Mouse (Mus musculus): ENCODE results near the gene Rinl. TPM values are rescaled to one million over a fixed set of nuclear protein-coding genes. Genes with fewer than 3 reads are reported as not detected.
A peak's percentile ranks its signal among the peaks of the same experiment; 100 is the strongest.

The Rinl gene
- polyA plus RNA-seq, 1 experiment from 2014 or later = 3.3 TPM

- H3K9me3 ChIP-seq (ENCODE audit: control insufficient read depth, low read depth, low read length) = no peaks in the 10 kb centered on the region
- peak overlapping the region; percentile 85; the same call in 1 of the 2 replicates for H3K27ac ChIP-seq (ENCODE audit: low read length)
- H3K4me2 ChIP-seq (replicated peaks; ENCODE audit: low read depth, low read length) = peak overlapping the region; percentile 49; the same call in 1 of the 2 replicates
- no peak for ATAC-seq (ENCODE audit: insufficient number of reproducible peaks, insufficient read depth, low FRiP score, low read depth)
- H3K27me3 ChIP-seq (ENCODE audit: control insufficient read depth, insufficient read depth, low read length) = no peaks in the 10 kb centered on the region
- 98% methylated on average over 7 of the region's 7 CpGs for WGBS
- 0 out of 2 replicates have a peak, but pooled peaks cover 9% of the 10 kb centered on the region for H3K4me1 ChIP-seq (ENCODE audit: control insufficient read depth, insufficient read depth, low read length)
- H3K4me3 ChIP-seq (ENCODE audit: low read depth, low read length) = no peak overlapping the region
- H3K36me3 ChIP-seq (ENCODE audit: control insufficient read depth, insufficient read depth, low read length) = peaks cover 29% of the 10 kb centered on the region
- H3K9ac ChIP-seq (replicated peaks; ENCODE audit: low read depth, low read length) = no peak overlapping the region
Observed at GRCm38 (mm10) chr7:28826402-28826772, 37.6 kb downstream of the Rinl start.

DNA sequence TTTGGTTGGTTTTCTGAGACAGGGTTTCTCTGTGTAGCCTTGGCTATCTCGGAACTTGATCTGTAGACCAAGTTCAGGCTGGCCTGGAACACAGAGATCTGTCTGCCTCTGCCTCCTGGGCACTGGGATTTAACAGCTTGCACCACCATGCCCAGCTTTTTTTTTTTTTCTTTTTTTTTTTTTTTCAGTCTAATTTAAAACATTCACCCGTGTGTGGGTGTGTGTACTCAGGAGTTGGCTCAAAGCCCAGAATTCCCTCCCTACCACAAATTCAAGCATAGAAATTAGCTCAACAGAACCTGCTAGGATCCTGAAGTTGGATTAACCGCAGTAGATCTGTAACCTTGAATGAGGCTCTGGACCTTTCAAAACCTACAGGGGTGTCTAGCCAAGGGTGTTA, 38.6 kb downstream of the Rinl start:
- Histone ChIP-seq H3K4me3 (ENCODE audit: low read depth, low read length) (no peak overlapping the region), H3K4me2 (replicated peaks; ENCODE audit: low read depth, low read length) (no peak overlapping the region), H3K9me3 (ENCODE audit: control insufficient read depth, low read depth, low read length) (no peaks in the 10 kb centered on the region), H3K9ac (replicated peaks; ENCODE audit: low read depth, low read length) (no peak overlapping the region), H3K27ac (ENCODE audit: low read length) (no peak overlapping the region), H3K4me1 (ENCODE audit: control insufficient read depth, insufficient read depth, low read length) (0 out of 2 replicates have a peak, but pooled peaks cover 9% of the 10 kb centered on the region), H3K27me3 (ENCODE audit: control insufficient read depth, insufficient read depth, low read length) (no peaks in the 10 kb centered on the region), H3K36me3 (ENCODE audit: control insufficient read depth, insufficient read depth, low read length) (peaks cover 20% of the 10 kb centered on the region)
- no peak for ATAC-seq (ENCODE audit: insufficient number of reproducible peaks, insufficient read depth, low FRiP score, low read depth)
- 50% methylated on average over 3 of the region's 3 CpGs for WGBS

GRCm38 (mm10) chr7:28829821-28830220, 41.1 kb downstream of the Rinl start:
- H3K4me2 ChIP-seq (replicated peaks; ENCODE audit: low read depth, low read length) = no peak overlapping the region
- no peak for ATAC-seq (ENCODE audit: insufficient number of reproducible peaks, insufficient read depth, low FRiP score, low read depth)
- 91% methylated on average over 8 of the region's 8 CpGs for WGBS
- 0 out of 2 replicates have a peak, but pooled peaks cover 6% of the 10 kb centered on the region for H3K4me1 ChIP-seq (ENCODE audit: control insufficient read depth, insufficient read depth, low read length)
- H3K27me3 ChIP-seq (ENCODE audit: control insufficient read depth, insufficient read depth, low read length) = no peaks in the 10 kb centered on the region
- H3K9ac ChIP-seq (replicated peaks; ENCODE audit: low read depth, low read length) = no peak overlapping the region
- no peak overlapping the region for H3K4me3 ChIP-seq (ENCODE audit: low read depth, low read length)
- H3K27ac ChIP-seq (ENCODE audit: low read length) = no peak overlapping the region
- peaks cover 16% of the 10 kb centered on the region for H3K36me3 ChIP-seq (ENCODE audit: control insufficient read depth, insufficient read depth, low read length)
- H3K9me3 ChIP-seq (ENCODE audit: control insufficient read depth, low read depth, low read length) = no peaks in the 10 kb centered on the region

GRCm38 (mm10) chr7:28830981-28831380, 42.2 kb downstream of the Rinl start:
- Histone ChIP-seq H3K9me3 (ENCODE audit: control insufficient read depth, low read depth, low read length) (no peaks in the 10 kb centered on the region), H3K36me3 (ENCODE audit: control insufficient read depth, insufficient read depth, low read length) (peaks cover 16% of the 10 kb centered on the region), H3K4me3 (ENCODE audit: low read depth, low read length) (no peak overlapping the region), H3K27me3 (ENCODE audit: control insufficient read depth, insufficient read depth, low read length) (no peaks in the 10 kb centered on the region), H3K27ac (ENCODE audit: low read length) (no peak overlapping the region), H3K9ac (replicated peaks; ENCODE audit: low read depth, low read length) (no peak overlapping the region), H3K4me1 (ENCODE audit: control insufficient read depth, insufficient read depth, low read length) (0 out of 2 replicates have a peak, but pooled peaks cover 4% of the 10 kb centered on the region), H3K4me2 (replicated peaks; ENCODE audit: low read depth, low read length) (no peak overlapping the region)
- 83% methylated on average over 5 of the region's 5 CpGs for WGBS
- no peak for ATAC-seq (ENCODE audit: insufficient number of reproducible peaks, insufficient read depth, low FRiP score, low read depth)

GRCm38 (mm10) chr7:28831411-28832125, 42.8 kb downstream of the Rinl start:
- no peak for ATAC-seq (ENCODE audit: insufficient number of reproducible peaks, insufficient read depth, low FRiP score, low read depth)
- no peaks in the 10 kb centered on the region for H3K4me1 ChIP-seq (ENCODE audit: control insufficient read depth, insufficient read depth, low read length)
- H3K27ac ChIP-seq (ENCODE audit: low read length) = no peak overlapping the region
- H3K4me2 ChIP-seq (replicated peaks; ENCODE audit: low read depth, low read length) = no peak overlapping the region
- peaks cover 16% of the 10 kb centered on the region for H3K36me3 ChIP-seq (ENCODE audit: control insufficient read depth, insufficient read depth, low read length)
- no peaks in the 10 kb centered on the region for H3K9me3 ChIP-seq (ENCODE audit: control insufficient read depth, low read depth, low read length)
- 90% methylated on average over 17 of the region's 17 CpGs for WGBS
- H3K4me3 ChIP-seq (ENCODE audit: low read depth, low read length) = no peak overlapping the region
- H3K27me3 ChIP-seq (ENCODE audit: control insufficient read depth, insufficient read depth, low read length) = no peaks in the 10 kb centered on the region
- H3K9ac ChIP-seq (replicated peaks; ENCODE audit: low read depth, low read length) = no peak overlapping the region

DNA sequence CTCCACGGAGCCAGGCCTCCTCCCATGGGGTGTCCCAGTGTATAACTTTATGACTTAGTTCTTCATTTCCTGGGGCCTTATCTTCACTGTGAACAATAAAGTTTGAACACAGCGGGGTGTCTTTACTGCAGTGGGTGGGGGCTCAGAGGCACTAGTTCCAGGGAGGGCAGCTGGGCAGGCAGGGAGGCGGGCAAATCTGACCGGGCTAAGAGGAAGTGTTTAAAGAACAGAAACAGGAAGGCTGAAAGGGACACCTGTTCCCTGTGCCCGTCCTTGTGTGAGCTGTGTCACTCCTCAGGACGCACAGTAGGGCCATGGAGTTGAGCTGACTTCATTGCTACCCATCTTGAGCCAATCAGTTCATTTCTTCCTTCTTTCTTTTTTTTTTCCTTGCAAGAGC, 43.4 kb downstream of the Rinl start:
- Histone ChIP-seq H3K27me3 (ENCODE audit: control insufficient read depth, insufficient read depth, low read length) (no peaks in the 10 kb centered on the region), H3K9ac (replicated peaks; ENCODE audit: low read depth, low read length) (no peak overlapping the region), H3K4me2 (replicated peaks; ENCODE audit: low read depth, low read length) (no peak overlapping the region), H3K4me1 (ENCODE audit: control insufficient read depth, insufficient read depth, low read length) (no peaks in the 10 kb centered on the region), H3K4me3 (ENCODE audit: low read depth, low read length) (no peak overlapping the region), H3K27ac (ENCODE audit: low read length) (peak overlapping the region; percentile 39; the same call in 1 of the 2 replicates), H3K36me3 (ENCODE audit: control insufficient read depth, insufficient read depth, low read length) (peaks cover 16% of the 10 kb centered on the region), H3K9me3 (ENCODE audit: control insufficient read depth, low read depth, low read length) (no peaks in the 10 kb centered on the region)
- 61% methylated on average over 6 of the region's 6 CpGs for WGBS
- ATAC-seq (ENCODE audit: insufficient number of reproducible peaks, insufficient read depth, low FRiP score, low read depth) = no peak

DNA sequence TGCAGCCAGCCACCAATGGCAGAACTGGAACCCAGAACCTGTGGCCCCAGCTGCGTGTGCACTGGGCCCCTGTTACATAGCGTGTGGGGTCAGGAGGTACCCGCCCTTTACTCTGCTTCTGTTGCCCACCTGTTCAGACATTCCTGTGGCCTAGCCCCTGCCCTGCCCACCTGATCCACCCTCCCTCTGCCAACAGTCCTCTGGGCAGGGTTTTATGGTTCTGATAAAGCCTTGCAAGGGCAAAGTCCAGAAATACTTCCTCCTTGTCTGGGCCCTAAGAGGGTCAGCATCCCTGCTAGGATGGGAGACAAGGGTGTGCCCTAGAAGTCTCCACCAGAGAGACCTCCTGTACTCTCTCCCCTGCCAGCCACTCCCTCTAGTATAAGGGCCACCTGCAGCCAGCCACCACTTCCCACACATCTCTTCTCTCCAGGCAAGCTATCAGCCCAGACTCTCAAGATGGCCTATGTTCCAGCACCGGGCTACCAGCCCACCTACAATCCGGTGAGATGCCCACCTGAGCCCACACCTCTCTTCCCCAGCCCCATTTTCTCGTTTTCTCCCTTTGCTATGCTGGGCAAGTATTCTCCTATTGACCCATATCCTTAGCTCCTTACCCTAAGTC, 45.1 kb downstream of the Rinl start, which contains the start of gene Lgals4:
Gene Lgals4, plus strand, starts transcription at position 132 of the 625 bp plus-strand sequence.
- no peaks in the 10 kb centered on the region for H3K9me3 ChIP-seq (ENCODE audit: control insufficient read depth, low read depth, low read length)
- no peaks in the 10 kb centered on the region for H3K27me3 ChIP-seq (ENCODE audit: control insufficient read depth, insufficient read depth, low read length)
- peak within 1 kb of the TSS; percentile 53; the same call in 1 of the 2 replicates for H3K27ac ChIP-seq (ENCODE audit: low read length)
- H3K4me2 ChIP-seq (replicated peaks; ENCODE audit: low read depth, low read length) = peak within 1 kb of the TSS; percentile 10; the same call in 1 of the 2 replicates
- no peak within 1 kb of the TSS; the same call in 1 of the 2 replicates for H3K4me3 ChIP-seq (ENCODE audit: low read depth, low read length)
- H3K4me1 ChIP-seq (ENCODE audit: control insufficient read depth, insufficient read depth, low read length) = no peaks in the 10 kb centered on the region
- peaks cover 16% of the 10 kb centered on the region for H3K36me3 ChIP-seq (ENCODE audit: control insufficient read depth, insufficient read depth, low read length)
- WGBS = 77% methylated on average over 6 of the region's 6 CpGs
- ATAC-seq (ENCODE audit: insufficient number of reproducible peaks, insufficient read depth, low FRiP score, low read depth) = peak; percentile 81
- no peak within 1 kb of the TSS for H3K9ac ChIP-seq (replicated peaks; ENCODE audit: low read depth, low read length)

GRCm38 (mm10) chr7:28836936-28837335, 48.2 kb downstream of the Rinl start:
- ATAC-seq (ENCODE audit: insufficient number of reproducible peaks, insufficient read depth, low FRiP score, low read depth) = no peak
- H3K27me3 ChIP-seq (ENCODE audit: control insufficient read depth, insufficient read depth, low read length) = no peaks in the 10 kb centered on the region
- no peak overlapping the region for H3K27ac ChIP-seq (ENCODE audit: low read length)
- no peak overlapping the region for H3K4me3 ChIP-seq (ENCODE audit: low read depth, low read length)
- H3K4me2 ChIP-seq (replicated peaks; ENCODE audit: low read depth, low read length) = no peak overlapping the region
- no peak overlapping the region for H3K9ac ChIP-seq (replicated peaks; ENCODE audit: low read depth, low read length)
- H3K4me1 ChIP-seq (ENCODE audit: control insufficient read depth, insufficient read depth, low read length) = no peaks in the 10 kb centered on the region
- no peaks in the 10 kb centered on the region for H3K36me3 ChIP-seq (ENCODE audit: control insufficient read depth, insufficient read depth, low read length)
- WGBS = 79% methylated on average over 5 of the region's 5 CpGs
- no peaks in the 10 kb centered on the region for H3K9me3 ChIP-seq (ENCODE audit: control insufficient read depth, low read depth, low read length)
